Mouse (Mus musculus) C2C12 (cell line): Measurements from ENCODE around the gene Gtf2ird1.
"Not testable (repeated sequence)": the region's sequence is repeated elsewhere in the genome, so short reads cannot be mapped to it uniquely, and the experiment has no call there.

ENCODE experiments used
- CTCF ChIP-seq: IDR thresholded peaks from one replicate; pipeline ENCODE4 v1.5.1; 2011; ENCODE audit not compliant: control insufficient read depth, insufficient read depth, insufficient read length
- FOSL1 ChIP-seq: IDR thresholded peaks from one replicate; pipeline ENCODE4 v1.8.0; 2011; ENCODE audit warnings: mild to moderate bottlenecking, low read length; ENCODE audit not compliant: poor library complexity, insufficient read depth, severe bottlenecking

DNA sequence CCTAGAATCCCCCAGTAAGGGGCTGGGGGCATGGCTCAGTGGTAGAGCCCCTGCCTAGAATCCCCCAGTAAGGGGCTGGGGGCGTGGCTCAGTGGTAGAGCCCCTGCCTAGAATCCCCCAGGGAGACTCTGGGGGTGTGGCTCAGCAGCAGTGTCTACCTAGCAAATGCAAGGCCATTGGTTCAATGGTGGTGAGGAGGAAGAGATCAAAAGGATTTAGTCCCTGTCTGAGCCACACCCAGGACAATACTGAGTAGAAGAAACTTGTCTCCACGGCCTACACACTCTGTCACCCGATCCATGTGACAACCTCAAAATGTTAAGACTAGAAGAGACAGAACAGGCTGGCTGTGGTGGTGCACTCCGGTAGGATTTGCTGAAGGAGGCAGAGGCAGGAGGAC is 9.8 kb downstream of the Gtf2ird1 start:
- not testable (repeated sequence) for TF ChIP-seq CTCF, FOSL1
